Mouse (Mus musculus) liver, embryonic 15.5 days (tissue): ENCODE data around the gene Plekha5. TPM values are rescaled to one million over a fixed set of nuclear protein-coding genes. Genes with fewer than 3 reads are reported as not detected.

Source experiments
- ATAC-seq: fragments of 200-750 bp; cut with Nextera tagmentation; 2 replicates; pipeline ENCODE4 v1.8.0; 2017; ENCODE audit warnings: moderate number of reproducible peaks, mild to moderate bottlenecking, moderate library complexity; ENCODE audit not compliant: insufficient read depth
- H3K27ac ChIP-seq: fragments of 300-500 bp; sonication (generic); replicated peaks from 2 replicates; pipeline ENCODE4 v1.5.1; 2015; ENCODE audit warnings: mild to moderate bottlenecking, inconsistent platforms
- H3K27me3 ChIP-seq: fragments of 300-500 bp; sonication (generic); 2 replicates; pipeline ENCODE4 v1.6.1; 2015; ENCODE audit warnings: mild to moderate bottlenecking, inconsistent platforms
- H3K36me3 ChIP-seq: fragments of 300-500 bp; sonication (generic); replicated peaks from 2 replicates; pipeline ENCODE4 v1.6.1; 2015; ENCODE audit warnings: moderate library complexity, mild to moderate bottlenecking, inconsistent platforms
- H3K4me1 ChIP-seq: fragments of 300-500 bp; sonication (generic); replicated peaks from 2 replicates; pipeline ENCODE4 v1.6.1; 2015; ENCODE audit warnings: inconsistent platforms
- H3K4me2 ChIP-seq: fragments of 300-500 bp; sonication (generic); 2 replicates; pipeline ENCODE4 v1.6.1; 2015; ENCODE audit warnings: moderate library complexity, mild to moderate bottlenecking, inconsistent platforms
- H3K4me3 ChIP-seq: fragments of 300-500 bp; sonication (generic); replicated peaks from 2 replicates; pipeline ENCODE4 v1.5.1; 2015; ENCODE audit warnings: mild to moderate bottlenecking, inconsistent platforms
- H3K9ac ChIP-seq: fragments of 300-500 bp; sonication (generic); 2 replicates; pipeline ENCODE4 v1.6.1; 2015; ENCODE audit warnings: moderate library complexity, mild to moderate bottlenecking, inconsistent platforms
- H3K9me3 ChIP-seq: fragments of 300-500 bp; sonication (generic); replicated peaks from 2 replicates; pipeline ENCODE4 v1.6.1; 2016; ENCODE audit warnings: inconsistent platforms
- WGBS: fragments of 180-500 bp; shearing (Covaris S2); methylation state at CpG from one replicate; pipeline ENCODE4 v1.1.7; 2015; ENCODE audit warnings: mixed read lengths; ENCODE audit not compliant: insufficient replicate concordance; 5-methylcytosine and 5-hydroxymethylcytosine counted together
- polyA plus RNA-seq: library from polyadenylated mRNA; unstranded; fragments of >200 nt; fragmentation: Nextera tagmentation; extraction: Ambion mirVana; gene quantifications from 2 replicates; pipeline ENCODE4 v1.2.1, GENCODE M21; 2015

Gene Plekha5
- polyA plus RNA-seq, 1 experiment from 2014 or later = 4.0 TPM

DNA sequence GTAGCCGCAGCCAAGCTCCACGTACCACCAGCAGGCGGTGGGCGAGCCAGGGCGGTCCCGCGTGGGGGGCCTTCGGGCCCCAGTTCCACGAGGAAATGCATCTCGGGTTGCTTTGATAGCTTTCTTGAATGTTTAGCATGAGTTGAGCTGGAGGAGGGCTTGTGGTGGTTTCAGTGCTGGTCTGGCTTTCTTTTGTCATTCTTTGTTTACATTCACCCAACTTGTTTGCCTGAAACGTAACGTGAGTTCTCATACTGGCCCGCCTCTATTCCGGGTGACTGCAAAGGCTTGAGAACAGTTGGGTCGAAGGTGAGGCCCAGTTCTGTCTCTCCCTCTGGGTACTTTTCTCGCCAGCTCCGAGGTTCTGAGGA lies 1.1 kb downstream of the Plekha5 start:
- WGBS = 6% methylated on average over 17 of the region's 17 CpGs
- Histone ChIP-seq H3K9me3 (no peaks in the 10 kb centered on the region), H3K27me3 (peaks cover 38% of the 10 kb centered on the region), H3K27ac (peak overlapping the region; percentile 35), H3K4me1 (0 out of 2 replicates have a peak, but pooled peaks cover 5% of the 10 kb centered on the region), H3K36me3 (no peaks in the 10 kb centered on the region), H3K9ac (peak overlapping the region; percentile 60; the same call in 1 of the 2 replicates), H3K4me2 (peak overlapping the region; percentile 76), H3K4me3 (peak overlapping the region; percentile 69)
- no peak for ATAC-seq

DNA sequence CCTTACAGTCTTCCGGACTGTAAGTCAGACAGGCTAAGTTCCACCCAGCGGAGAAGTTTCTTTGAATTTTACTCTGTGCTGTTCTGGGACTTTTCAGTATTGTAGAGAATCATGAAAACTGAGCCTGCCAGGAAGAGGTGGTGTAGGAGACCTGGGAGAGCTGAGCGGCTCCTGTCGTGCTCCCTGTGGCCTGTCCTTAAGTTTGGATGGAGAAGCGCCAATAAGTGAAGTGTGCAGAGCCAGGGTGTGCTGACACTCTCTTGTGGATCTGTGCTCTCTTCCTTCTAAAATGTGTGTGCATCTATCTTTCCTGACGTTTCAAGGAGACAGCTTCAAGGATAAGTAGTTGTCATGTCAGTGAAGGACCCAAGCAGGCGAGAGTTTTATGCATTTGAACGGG lies 5.4 kb downstream of the Plekha5 start:
- Histone ChIP-seq H3K36me3 (peaks cover 6% of the 10 kb centered on the region; the same call in 1 of the 2 replicates), H3K4me2 (no peak overlapping the region), H3K9ac (no peak overlapping the region), H3K9me3 (no peaks in the 10 kb centered on the region), H3K27me3 (peaks cover 19% of the 10 kb centered on the region), H3K4me1 (0 out of 2 replicates have a peak, but pooled peaks cover 5% of the 10 kb centered on the region), H3K4me3 (no peak overlapping the region), H3K27ac (no peak overlapping the region)
- no peak for ATAC-seq
- 67% methylated on average over 8 of the region's 8 CpGs for WGBS

DNA sequence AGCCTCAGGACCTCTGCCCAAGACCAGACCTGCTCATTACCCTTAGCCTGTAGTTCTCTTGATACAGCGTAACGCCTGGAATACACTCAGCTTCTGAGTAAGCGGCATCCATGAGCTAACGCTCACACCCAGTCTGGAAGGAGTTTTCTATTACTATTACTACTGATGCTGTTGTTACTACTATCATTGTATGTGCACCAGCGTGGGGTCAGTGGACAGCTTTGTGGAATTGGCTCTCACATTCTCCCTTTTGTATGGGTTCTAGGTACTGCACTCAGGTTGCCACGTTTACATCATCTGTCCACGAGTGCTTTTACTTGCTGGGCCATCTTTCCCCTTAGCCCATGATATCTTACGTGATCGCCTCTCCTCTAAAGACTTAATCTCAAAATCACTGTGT lies 8.5 kb downstream of the Plekha5 start:
- Histone ChIP-seq H3K4me3 (no peak overlapping the region), H3K27me3 (no peaks in the 10 kb centered on the region), H3K36me3 (peaks cover 6% of the 10 kb centered on the region; the same call in 1 of the 2 replicates), H3K27ac (no peak overlapping the region), H3K4me2 (no peak overlapping the region), H3K4me1 (no peaks in the 10 kb centered on the region), H3K9me3 (no peaks in the 10 kb centered on the region), H3K9ac (no peak overlapping the region)
- WGBS = 77% methylated on average over 9 of the region's 9 CpGs
- no peak for ATAC-seq

DNA sequence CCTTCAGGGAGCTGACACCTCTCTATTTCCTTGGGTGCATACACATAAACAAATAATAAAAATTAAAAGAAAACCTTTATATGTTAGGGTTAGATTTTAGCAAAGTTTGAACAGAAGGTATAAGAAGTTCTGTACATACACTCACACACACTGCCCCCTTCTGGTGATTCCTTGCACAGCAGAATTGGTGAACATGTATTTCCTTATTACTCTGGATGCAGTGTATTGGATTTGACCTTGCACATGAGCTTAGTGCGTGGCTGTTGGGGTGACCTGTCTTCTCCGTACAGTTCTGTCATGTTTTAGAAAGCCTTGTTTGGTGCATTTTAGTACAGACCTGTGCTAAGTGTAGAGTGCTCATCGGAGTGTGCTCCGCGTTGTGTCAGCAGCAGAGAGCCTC lies 19.5 kb downstream of the Plekha5 start:
- ATAC-seq = no peak
- Histone ChIP-seq H3K4me2 (no peak overlapping the region), H3K27me3 (no peaks in the 10 kb centered on the region), H3K9ac (no peak overlapping the region), H3K27ac (no peak overlapping the region), H3K4me3 (no peak overlapping the region), H3K36me3 (no peaks in the 10 kb centered on the region), H3K4me1 (no peaks in the 10 kb centered on the region), H3K9me3 (no peaks in the 10 kb centered on the region)
- 76% methylated on average over 5 of the region's 5 CpGs for WGBS

DNA sequence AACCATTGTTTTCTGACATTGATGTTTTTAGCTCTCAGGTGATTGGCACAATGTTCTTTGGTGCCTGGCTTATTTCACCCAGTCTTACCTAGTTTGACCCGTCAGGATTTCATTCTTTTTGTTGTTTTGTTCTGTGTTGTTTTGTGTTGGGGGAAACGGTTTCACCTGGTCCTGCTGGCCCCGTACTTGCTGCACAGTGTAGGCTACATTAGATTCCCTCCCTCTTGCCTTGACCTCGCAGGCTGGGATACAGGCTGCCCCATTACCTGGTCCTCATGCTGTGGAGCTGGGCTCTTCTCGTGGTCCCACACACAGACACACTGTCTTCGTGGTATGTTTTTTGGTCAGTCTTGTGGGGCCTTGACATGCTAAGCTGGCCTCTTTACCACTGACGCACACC lies 20.3 kb downstream of the Plekha5 start:
- Histone ChIP-seq H3K9ac (no peak overlapping the region), H3K4me3 (no peak overlapping the region), H3K36me3 (no peaks in the 10 kb centered on the region), H3K27ac (no peak overlapping the region), H3K4me1 (no peaks in the 10 kb centered on the region), H3K9me3 (no peaks in the 10 kb centered on the region), H3K27me3 (no peaks in the 10 kb centered on the region), H3K4me2 (no peak overlapping the region)
- 69% methylated on average over 7 of the region's 7 CpGs for WGBS
- no peak for ATAC-seq

- H3K9ac ChIP-seq = no peak overlapping the region
- no peak overlapping the region for H3K4me3 ChIP-seq
- 69% methylated on average over 10 of the region's 10 CpGs for WGBS
- no peak overlapping the region for H3K27ac ChIP-seq
- H3K27me3 ChIP-seq = no peaks in the 10 kb centered on the region
- no peaks in the 10 kb centered on the region for H3K9me3 ChIP-seq
- H3K36me3 ChIP-seq = no peaks in the 10 kb centered on the region
- ATAC-seq = no peak
- H3K4me2 ChIP-seq = no peak overlapping the region
- no peaks in the 10 kb centered on the region for H3K4me1 ChIP-seq
Observed at GRCm38 (mm10) chr6:140444855-140445465, 21.1 kb downstream of the Plekha5 start.

GRCm38 (mm10) chr6:140448010-140448739 lies 24.3 kb downstream of the Plekha5 start:
- no peak for ATAC-seq
- no peak overlapping the region for H3K9ac ChIP-seq
- no peaks in the 10 kb centered on the region for H3K4me1 ChIP-seq
- 80% methylated on average over 21 of the region's 21 CpGs for WGBS
- H3K4me2 ChIP-seq = no peak overlapping the region
- H3K36me3 ChIP-seq = no peaks in the 10 kb centered on the region
- H3K9me3 ChIP-seq = no peaks in the 10 kb centered on the region
- no peak overlapping the region for H3K27ac ChIP-seq
- no peak overlapping the region for H3K4me3 ChIP-seq
- no peaks in the 10 kb centered on the region for H3K27me3 ChIP-seq

DNA sequence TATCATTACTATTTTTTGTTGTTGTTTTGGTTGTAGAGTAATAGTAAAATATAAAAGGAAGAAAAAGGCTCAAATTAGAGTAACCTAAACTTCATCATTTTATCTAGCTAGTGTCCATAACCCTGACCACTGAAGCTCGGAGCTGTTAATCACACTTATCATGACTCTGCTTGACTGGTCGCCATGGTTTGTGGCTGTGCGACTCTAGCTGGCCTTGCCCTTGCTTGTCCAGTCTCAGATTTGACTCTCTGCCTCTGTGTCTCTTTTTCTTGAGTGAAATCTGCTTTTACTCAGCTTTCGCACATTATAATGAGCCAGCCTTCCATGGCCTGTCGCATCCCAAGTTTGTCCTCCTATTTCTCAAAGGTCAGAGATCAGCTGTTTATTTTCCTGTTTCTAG lies 26.8 kb downstream of the Plekha5 start:
- ATAC-seq = no peak
- Histone ChIP-seq H3K9ac (no peak overlapping the region), H3K4me1 (no peaks in the 10 kb centered on the region), H3K4me3 (no peak overlapping the region), H3K27ac (no peak overlapping the region), H3K36me3 (no peaks in the 10 kb centered on the region), H3K4me2 (no peak overlapping the region), H3K27me3 (no peaks in the 10 kb centered on the region), H3K9me3 (no peaks in the 10 kb centered on the region)
- WGBS = 63% methylated on average over 5 of the region's 5 CpGs

DNA sequence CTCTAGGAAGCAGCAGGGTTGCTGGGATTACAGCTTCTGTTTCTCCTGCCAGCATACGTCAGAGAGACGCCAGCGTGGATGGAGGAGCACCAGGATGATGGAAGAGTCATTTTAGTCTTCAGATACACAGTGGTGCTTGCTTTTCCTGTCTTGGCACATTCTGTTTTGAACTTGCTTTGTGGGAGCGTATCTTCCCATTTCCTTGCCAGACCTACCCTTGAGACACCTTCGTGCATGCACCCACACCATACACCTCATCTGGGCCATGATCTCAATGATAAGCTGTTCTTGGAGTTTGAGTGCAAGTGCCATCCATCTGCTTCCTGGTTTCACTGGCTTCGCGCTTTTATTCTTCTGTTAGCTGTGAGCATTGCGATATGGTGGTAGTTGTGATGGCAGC lies 28.9 kb downstream of the Plekha5 start:
- Histone ChIP-seq H3K4me1 (no peaks in the 10 kb centered on the region), H3K4me3 (no peak overlapping the region), H3K27me3 (no peaks in the 10 kb centered on the region), H3K4me2 (no peak overlapping the region), H3K27ac (no peak overlapping the region), H3K36me3 (no peaks in the 10 kb centered on the region), H3K9me3 (no peaks in the 10 kb centered on the region), H3K9ac (no peak overlapping the region)
- 71% methylated on average over 8 of the region's 8 CpGs for WGBS
- ATAC-seq = no peak

DNA sequence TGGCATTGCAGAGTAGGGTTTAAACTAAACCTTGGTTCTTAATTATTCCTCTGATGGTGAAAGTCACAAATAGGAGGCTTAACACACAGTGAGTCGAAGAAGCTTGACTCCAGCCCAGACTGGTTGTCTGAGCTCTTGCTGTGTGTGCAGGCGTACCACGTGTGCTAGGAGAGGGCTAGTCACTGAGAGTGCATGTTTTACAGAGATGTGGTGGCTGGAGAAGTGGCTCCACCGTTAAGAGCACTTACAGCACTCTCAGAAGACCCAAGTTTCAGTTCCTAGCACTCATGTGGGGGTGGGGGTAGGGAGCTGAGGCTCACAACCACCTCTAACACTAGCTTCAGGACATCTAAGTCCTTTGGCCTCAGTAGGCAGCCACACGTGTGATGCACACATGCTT lies 29.6 kb downstream of the Plekha5 start:
- Histone ChIP-seq H3K4me2 (no peak overlapping the region), H3K9me3 (no peaks in the 10 kb centered on the region), H3K9ac (no peak overlapping the region), H3K27ac (no peak overlapping the region), H3K36me3 (no peaks in the 10 kb centered on the region), H3K4me3 (no peak overlapping the region), H3K4me1 (no peaks in the 10 kb centered on the region), H3K27me3 (no peaks in the 10 kb centered on the region)
- no peak for ATAC-seq
- 61% methylated on average over 5 of the region's 5 CpGs for WGBS

DNA sequence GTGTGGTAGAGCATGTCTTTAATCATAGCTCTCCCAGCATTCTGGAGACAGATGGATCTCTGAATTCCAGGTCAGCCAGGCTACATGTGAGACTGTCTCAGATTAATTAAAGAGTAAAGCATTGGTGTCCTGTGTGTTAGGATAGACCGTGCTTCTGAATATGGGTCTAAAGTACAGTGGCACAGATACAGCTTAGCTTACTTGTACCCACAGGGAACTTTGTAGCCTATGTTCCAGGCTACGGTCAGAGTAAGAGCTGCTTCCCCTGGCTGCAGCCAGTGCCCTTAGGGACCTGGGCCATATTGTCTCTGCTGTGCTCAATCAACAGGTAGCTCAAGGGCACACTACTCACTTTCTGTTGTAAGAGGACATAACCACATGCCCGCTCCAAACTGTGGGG lies 30.5 kb downstream of the Plekha5 start:
- Histone ChIP-seq H3K4me2 (no peak overlapping the region), H3K27ac (no peak overlapping the region), H3K4me1 (no peaks in the 10 kb centered on the region), H3K9ac (no peak overlapping the region), H3K36me3 (no peaks in the 10 kb centered on the region), H3K27me3 (no peaks in the 10 kb centered on the region), H3K4me3 (no peak overlapping the region), H3K9me3 (no peaks in the 10 kb centered on the region)
- WGBS = 66% methylated on average over 3 of the region's 3 CpGs
- ATAC-seq = no peak

GRCm38 (mm10) chr6:140455851-140456250 lies 32.0 kb downstream of the Plekha5 start:
- no peak overlapping the region for H3K9ac ChIP-seq
- H3K9me3 ChIP-seq = no peaks in the 10 kb centered on the region
- no peak overlapping the region for H3K4me3 ChIP-seq
- ATAC-seq = no peak
- 69% methylated on average over 3 of the region's 3 CpGs for WGBS
- H3K4me2 ChIP-seq = no peak overlapping the region
- H3K27ac ChIP-seq = no peak overlapping the region
- no peaks in the 10 kb centered on the region for H3K36me3 ChIP-seq
- H3K4me1 ChIP-seq = no peaks in the 10 kb centered on the region
- H3K27me3 ChIP-seq = no peaks in the 10 kb centered on the region
